Mouse (Mus musculus) stomach, postnatal 0 days (tissue): ENCODE results near the gene Tfcp2.

Experiments used
- CTCF ChIP-seq: IDR thresholded peaks from 2 replicates; pipeline ENCODE4 v1.5.1; 2016; ENCODE audit warnings: antibody characterized with exemption, low read depth, mild to moderate bottlenecking, moderate library complexity
- EP300 ChIP-seq: optimal IDR thresholded peaks from 2 replicates; pipeline ENCODE3; 2016; ENCODE audit warnings: antibody characterized with exemption

DNA sequence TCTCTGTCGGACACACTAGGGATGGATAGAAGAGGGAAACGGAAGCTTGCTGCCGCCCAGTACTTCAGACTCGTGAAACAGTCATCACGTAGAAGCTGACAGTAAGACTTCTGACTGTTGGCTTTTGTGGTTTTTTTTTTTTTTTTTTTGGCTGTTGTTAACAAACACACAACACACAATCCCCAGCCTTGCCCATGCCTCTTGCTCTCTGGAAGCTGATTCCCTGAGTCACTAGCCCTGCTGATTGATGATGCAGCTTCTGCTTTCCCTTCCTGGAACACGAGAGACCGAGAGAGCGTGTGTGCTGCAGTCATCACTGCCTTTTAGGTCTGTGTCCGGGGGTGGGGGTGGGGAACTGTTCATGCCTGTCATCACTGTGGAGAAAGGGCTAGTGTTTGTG, 90.2 kb downstream of the Tfcp2 start:
- TF ChIP-seq CTCF, result no peak
- TF ChIP-seq EP300, result no peak
